Mouse (Mus musculus) small intestine, adult 2 months (tissue): ENCODE results near the gene Irf1. TPM values are rescaled to one million over a fixed set of nuclear protein-coding genes. Genes with fewer than 3 reads are reported as not detected.

Source experiments
- H3K27ac ChIP-seq: fragments of 200-500 bp; 2 replicates; pipeline ENCODE4 v1.5.1; 2012; ENCODE audit warnings: low read depth, low read length, control low read depth, inconsistent platforms; ENCODE audit not compliant: insufficient read depth
- H3K27me3 ChIP-seq: fragments of 200-500 bp; 2 replicates; pipeline ENCODE4 v1.6.1; 2012; ENCODE audit warnings: mild to moderate bottlenecking, moderate library complexity, low read length, inconsistent platforms; ENCODE audit not compliant: control insufficient read depth, insufficient read depth
- H3K36me3 ChIP-seq: fragments of 200-500 bp; 2 replicates; pipeline ENCODE4 v1.6.1; 2012; ENCODE audit warnings: mild to moderate bottlenecking, low read length, control low read depth, inconsistent platforms; ENCODE audit not compliant: control insufficient read depth, insufficient read depth
- H3K4me1 ChIP-seq: fragments of 200-500 bp; 2 replicates; pipeline ENCODE4 v1.6.1; 2012; ENCODE audit warnings: low read length, inconsistent platforms, mixed read lengths; ENCODE audit not compliant: control insufficient read depth, insufficient read depth, insufficient read length
- H3K4me3 ChIP-seq: fragments of 200-500 bp; 2 replicates; pipeline ENCODE4 v1.5.1; 2012; ENCODE audit warnings: low read depth, mild to moderate bottlenecking, control low read depth, inconsistent platforms, low read length, moderate library complexity
- CTCF ChIP-seq: fragments of 200-500 bp; IDR thresholded peaks from 2 replicates; pipeline ENCODE4 v1.5.1; 2012; ENCODE audit warnings: low read depth, mild to moderate bottlenecking, control low read depth, inconsistent platforms, low read length, moderate library complexity, mixed read lengths; ENCODE audit not compliant: insufficient replicate concordance, insufficient read length; ENCODE audit errors: extremely low read depth
- POLR2A ChIP-seq: fragments of 200-500 bp; IDR thresholded peaks from 2 replicates; pipeline ENCODE4 v1.6.1; 2012; ENCODE audit warnings: low read depth, mild to moderate bottlenecking, control low read depth, inconsistent platforms, low read length, moderate library complexity
- WGBS: fragments of 180-500 bp; shearing (Covaris S2); methylation state at CpG from one replicate; pipeline ENCODE4 v1.1.7; 2018; 5-methylcytosine and 5-hydroxymethylcytosine counted together
- polyA plus RNA-seq: library from polyadenylated mRNA; depleted of rRNA; stranded (reverse); fragments of >200 nt; gene quantifications from 2 replicates; pipeline ENCODE4 v1.2.3, GENCODE M21; 2012

Irf1 gene
- polyA plus RNA-seq, 1 experiment = 233 TPM

DNA sequence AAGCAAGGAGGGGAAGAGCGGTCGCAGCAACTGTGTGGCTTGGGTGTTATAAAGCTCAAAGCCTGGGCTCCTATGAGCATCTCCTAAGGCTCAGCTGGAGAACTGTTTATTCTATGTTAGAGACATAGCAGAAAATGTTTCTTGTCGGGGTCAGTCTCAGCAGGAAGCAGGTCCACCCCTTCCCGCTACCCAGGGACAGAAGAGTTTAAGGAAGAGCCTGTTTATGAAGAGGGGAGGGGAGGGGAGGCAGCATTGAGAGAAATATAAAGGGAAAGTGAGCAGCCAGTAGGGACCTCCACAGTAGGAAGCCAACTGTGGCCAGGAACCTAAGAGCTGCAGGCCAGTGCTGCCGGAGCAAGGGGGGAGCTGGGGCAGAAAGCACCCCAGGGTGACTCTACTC lies 39.5 kb downstream of the Irf1 start:
- 70% methylated on average over 5 of the region's 5 CpGs for WGBS
- TF ChIP-seq POLR2A (no peak), CTCF (no peak)
- H3K27me3 ChIP-seq = no peaks in the 10 kb centered on the region
- peak overlapping the region; percentile 57; the same call in 1 of the 2 replicates for H3K27ac ChIP-seq
- H3K36me3 ChIP-seq = 0 out of 2 replicates have a peak, but pooled peaks cover 1% of the 10 kb centered on the region
- peaks cover 18% of the 10 kb centered on the region for H3K4me1 ChIP-seq
- H3K4me3 ChIP-seq = no peak overlapping the region

- TF ChIP-seq CTCF (no peak), POLR2A (no peak)
- Histone ChIP-seq H3K36me3 (0 out of 2 replicates have a peak, but pooled peaks cover 1% of the 10 kb centered on the region), H3K4me3 (no peak overlapping the region), H3K27me3 (no peaks in the 10 kb centered on the region), H3K27ac (no peak overlapping the region), H3K4me1 (peaks cover 12% of the 10 kb centered on the region)
- 68% methylated on average over 5 of the region's 5 CpGs for WGBS
Measured at GRCm38 (mm10) chr11:53810156-53810555, 40.3 kb downstream of the Irf1 start.

DNA sequence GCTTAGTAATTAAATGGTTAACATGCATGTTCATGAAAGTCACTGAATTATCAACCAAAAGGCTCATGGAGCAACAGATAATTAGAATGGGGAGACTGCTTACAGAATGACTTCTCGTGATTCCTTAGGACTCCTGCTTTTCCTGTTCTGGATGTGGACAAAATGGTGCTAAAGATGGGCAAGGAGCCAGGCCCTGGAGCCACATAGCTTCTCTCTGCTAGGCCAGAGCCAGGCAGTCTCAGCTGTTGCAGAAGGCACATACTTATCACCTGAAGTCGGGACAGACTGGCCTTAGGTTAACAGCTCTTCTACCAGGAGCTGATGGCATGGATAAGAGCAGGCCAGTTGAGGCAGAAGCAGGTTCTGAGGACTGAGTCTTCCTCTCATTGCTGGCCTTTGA lies 40.9 kb downstream of the Irf1 start:
- Histone ChIP-seq H3K27ac (0 out of 2 replicates have a peak overlapping the region, but pooled peaks have one; percentile 10), H3K36me3 (0 out of 2 replicates have a peak, but pooled peaks cover 1% of the 10 kb centered on the region), H3K27me3 (no peaks in the 10 kb centered on the region), H3K4me1 (peaks cover 9% of the 10 kb centered on the region), H3K4me3 (no peak overlapping the region)
- no peak for TF ChIP-seq POLR2A
- no peak for TF ChIP-seq CTCF
- WGBS = 24% methylated on average over 2 of the region's 2 CpGs

- WGBS = 79% methylated on average over 3 of the region's 3 CpGs
- no peak for TF ChIP-seq POLR2A
- no peak for TF ChIP-seq CTCF
Measured at GRCm38 (mm10) chr11:53811312-53811711, 41.5 kb downstream of the Irf1 start.

GRCm38 (mm10) chr11:53813001-53813868 lies 43.4 kb downstream of the Irf1 start:
- H3K27me3 ChIP-seq = no peaks in the 10 kb centered on the region
- H3K4me1 ChIP-seq = peaks cover 2% of the 10 kb centered on the region
- 0 out of 2 replicates have a peak, but pooled peaks cover 1% of the 10 kb centered on the region for H3K36me3 ChIP-seq
- no peak overlapping the region for H3K4me3 ChIP-seq
- TF ChIP-seq POLR2A (no peak), CTCF (no peak)
- WGBS = 88% methylated on average over 16 of the region's 16 CpGs
- H3K27ac ChIP-seq = no peak overlapping the region

More at GRCm38 (mm10) chr11:53811312-53811711, 41.5 kb downstream of the Irf1 start:
- H3K4me3 ChIP-seq = no peak overlapping the region
- H3K27me3 ChIP-seq = no peaks in the 10 kb centered on the region
- peaks cover 5% of the 10 kb centered on the region for H3K4me1 ChIP-seq
- 0 out of 2 replicates have a peak, but pooled peaks cover 1% of the 10 kb centered on the region for H3K36me3 ChIP-seq
- H3K27ac ChIP-seq = 0 out of 2 replicates have a peak overlapping the region, but pooled peaks have one; percentile 10

DNA sequence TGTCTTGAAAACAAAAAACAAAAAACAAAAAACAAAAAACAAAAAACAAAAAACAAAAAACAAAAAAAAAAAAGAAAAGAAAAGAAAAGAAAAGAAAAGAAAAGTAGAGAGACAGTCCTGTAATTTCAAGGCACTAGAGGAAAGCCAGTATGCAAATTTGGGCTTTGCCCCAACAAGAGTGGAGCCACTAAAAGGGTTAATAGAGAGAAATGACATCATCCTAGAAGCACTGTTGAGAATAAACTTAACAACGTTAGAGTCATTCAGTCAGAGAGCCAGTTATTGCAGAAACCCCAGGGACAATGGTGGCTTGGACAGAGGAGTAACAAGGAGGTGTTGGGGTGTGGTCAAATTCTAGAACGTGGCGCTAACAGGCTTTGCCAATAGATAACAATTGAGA lies 45.0 kb downstream of the Irf1 start:
- Histone ChIP-seq H3K4me3 (no peak overlapping the region), H3K27ac (no peak overlapping the region), H3K27me3 (no peaks in the 10 kb centered on the region), H3K36me3 (no peaks in the 10 kb centered on the region), H3K4me1 (no peaks in the 10 kb centered on the region; the same call in 1 of the 2 replicates)
- no peak for TF ChIP-seq CTCF
- no peak for TF ChIP-seq POLR2A
- 51% methylated on average over 3 of the region's 3 CpGs for WGBS

- H3K27me3 ChIP-seq = no peaks in the 10 kb centered on the region
- WGBS = 94% methylated on average over 5 of the region's 5 CpGs
- no peak for TF ChIP-seq CTCF
- TF ChIP-seq POLR2A = no peak
- no peak overlapping the region for H3K27ac ChIP-seq
- no peak overlapping the region for H3K4me3 ChIP-seq
- H3K36me3 ChIP-seq = no peaks in the 10 kb centered on the region
- peaks cover 17% of the 10 kb centered on the region for H3K4me1 ChIP-seq
Measured at GRCm38 (mm10) chr11:53816841-53817375, 47.1 kb downstream of the Irf1 start.
